Mouse (Mus musculus): ENCODE data around the gene Axdnd1. TPM values are rescaled to one million over a fixed set of nuclear protein-coding genes. Genes with fewer than 3 reads are reported as not detected.
"Not testable (repeated sequence)": the region's sequence is repeated elsewhere in the genome, so short reads cannot be mapped to it uniquely, and the experiment has no call there.

Axdnd1 gene
- total RNA-seq, 2 experiments from 2014 or later, result 0.61 to 1.3 TPM

- no peak for DNase-seq (ENCODE audit: low spot score in 2 of 2)
- Histone ChIP-seq H3K27ac (peak overlapping the region; percentile 51; the same call in 1 of the 2 replicates), H3K4me3 (no peak overlapping the region)
- TF ChIP-seq CTCF (conservative IDR thresholded peaks at IDR 0.05), result no peak
These were observed 4.8 kb upstream of the Axdnd1 start for GRCm38 (mm10) chr1:156425746-156426145.

- DNase-seq (ENCODE audit: low spot score in 2 of 2), result no peak
- no peak for TF ChIP-seq CTCF (conservative IDR thresholded peaks at IDR 0.05)
- Histone ChIP-seq H3K4me3 (no peak overlapping the region), H3K27ac (no peak overlapping the region)
These were observed 3.1 kb upstream of the Axdnd1 start for GRCm38 (mm10) chr1:156424054-156424453.

- DNase-seq (ENCODE audit: low spot score in 2 of 2), result no peak
- no peak for TF ChIP-seq CTCF (conservative IDR thresholded peaks at IDR 0.05)
- H3K27ac ChIP-seq, result no peak overlapping the region
- no peak overlapping the region for H3K4me3 ChIP-seq
These were observed 2.5 kb upstream of the Axdnd1 start for GRCm38 (mm10) chr1:156423493-156423892.

GRCm38 (mm10) chr1:156422856-156423255 lies 1.9 kb upstream of the Axdnd1 start:
- H3K4me3 ChIP-seq, result no peak overlapping the region
- no peak for DNase-seq (ENCODE audit: low spot score in 2 of 2)
- no peak for TF ChIP-seq CTCF (conservative IDR thresholded peaks at IDR 0.05)
- H3K27ac ChIP-seq, result no peak overlapping the region

GRCm38 (mm10) chr1:156418170-156418569 lies 2.8 kb downstream of the Axdnd1 start:
- Histone ChIP-seq H3K27ac (no peak overlapping the region), H3K4me3 (no peak overlapping the region)
- TF ChIP-seq CTCF (conservative IDR thresholded peaks at IDR 0.05), result peak; percentile 84
- peak; percentile 26 to 57 for DNase-seq (ENCODE audit: low spot score in 2 of 2)

- DNase-seq (ENCODE audit: low spot score in 2 of 2), result no peak
- no peak overlapping the region for H3K27ac ChIP-seq
- no peak for TF ChIP-seq CTCF (conservative IDR thresholded peaks at IDR 0.05)
- no peak overlapping the region for H3K4me3 ChIP-seq
These were observed 12.4 kb downstream of the Axdnd1 start for GRCm38 (mm10) chr1:156408521-156408920.

GRCm38 (mm10) chr1:156408004-156408403 lies 13.0 kb downstream of the Axdnd1 start:
- H3K4me3 ChIP-seq, result no peak overlapping the region
- TF ChIP-seq CTCF (conservative IDR thresholded peaks at IDR 0.05), result no peak
- DNase-seq (ENCODE audit: low spot score in 2 of 2), result no peak
- no peak overlapping the region for H3K27ac ChIP-seq

GRCm38 (mm10) chr1:156403251-156403650 lies 17.7 kb downstream of the Axdnd1 start:
- no peak for TF ChIP-seq CTCF (conservative IDR thresholded peaks at IDR 0.05)
- no peak overlapping the region for H3K27ac ChIP-seq
- no peak overlapping the region for H3K4me3 ChIP-seq
- no peak for DNase-seq (ENCODE audit: low spot score in 2 of 2)

GRCm38 (mm10) chr1:156402491-156402890 lies 18.5 kb downstream of the Axdnd1 start:
- Histone ChIP-seq H3K27ac (no peak overlapping the region), H3K4me3 (no peak overlapping the region)
- no peak for TF ChIP-seq CTCF (conservative IDR thresholded peaks at IDR 0.05)
- DNase-seq (ENCODE audit: low spot score in 2 of 2), result no peak

GRCm38 (mm10) chr1:156400159-156400558 lies 20.8 kb downstream of the Axdnd1 start:
- not testable (repeated sequence) for DNase-seq (ENCODE audit: low spot score in 2 of 2); H3K27ac ChIP-seq; H3K4me3 ChIP-seq

- Histone ChIP-seq H3K27ac (no peak overlapping the region), H3K4me3 (no peak overlapping the region)
- no peak for DNase-seq (ENCODE audit: low spot score in 2 of 2)
- no peak for TF ChIP-seq CTCF (conservative IDR thresholded peaks at IDR 0.05)
These were observed 27.8 kb downstream of the Axdnd1 start for GRCm38 (mm10) chr1:156393148-156393547.

GRCm38 (mm10) chr1:156386880-156387279 lies 34.1 kb downstream of the Axdnd1 start:
- H3K27ac ChIP-seq, result no peak overlapping the region
- DNase-seq (ENCODE audit: low spot score in 2 of 2), result no peak
- no peak for TF ChIP-seq CTCF (conservative IDR thresholded peaks at IDR 0.05)
- no peak overlapping the region for H3K4me3 ChIP-seq

GRCm38 (mm10) chr1:156386232-156386631 lies 34.7 kb downstream of the Axdnd1 start:
- TF ChIP-seq CTCF (conservative IDR thresholded peaks at IDR 0.05), result no peak
- Histone ChIP-seq H3K27ac (no peak overlapping the region), H3K4me3 (no peak overlapping the region)
- DNase-seq (ENCODE audit: low spot score in 2 of 2), result no peak

- no peak for DNase-seq (ENCODE audit: low spot score in 2 of 2)
- H3K4me3 ChIP-seq, result no peak overlapping the region
- H3K27ac ChIP-seq, result no peak overlapping the region
- 0 out of 2 replicates have a peak, but pooled peaks have one; percentile 2 for TF ChIP-seq CTCF (conservative IDR thresholded peaks at IDR 0.05)
These were observed 39.7 kb downstream of the Axdnd1 start for GRCm38 (mm10) chr1:156381217-156381616.

- no peak within 1 kb of the TSS for H3K27ac ChIP-seq
- no peak for DNase-seq (ENCODE audit: low spot score in 2 of 2)
- H3K4me3 ChIP-seq, result no peak within 1 kb of the TSS
- TF ChIP-seq CTCF (conservative IDR thresholded peaks at IDR 0.05), result no peak
These were observed 55.2 kb downstream of the Axdnd1 start, which contains the start of gene Gm2000 for GRCm38 (mm10) chr1:156365740-156366139. Gene Gm2000, plus strand, starts transcription at chr1:156366040.

All from layer of hippocampus, adult 2 months (tissue).